Mouse (Mus musculus) neural tube, embryonic 12.5 days (tissue): ENCODE results near the gene Ssh1. TPM values are rescaled to one million over a fixed set of nuclear protein-coding genes. Genes with fewer than 3 reads are reported as not detected.
A peak's percentile ranks its signal among the peaks of the same experiment; 100 is the strongest.

Experiments
- ATAC-seq: fragments of 200-750 bp; cut with Nextera tagmentation; 2 replicates; pipeline ENCODE4 v1.8.0; 2017; ENCODE audit warnings: low read depth, mild to moderate bottlenecking, moderate TSS enrichment, moderate library complexity; ENCODE audit not compliant: low FRiP score
- H3K27ac ChIP-seq: fragments of 300-500 bp; sonication (generic); 2 replicates; pipeline ENCODE4 v1.5.1; 2016
- H3K27me3 ChIP-seq: fragments of 300-500 bp; sonication (generic); replicated peaks from 2 replicates; pipeline ENCODE4 v1.6.1; 2016; ENCODE audit warnings: mild to moderate bottlenecking
- H3K36me3 ChIP-seq: fragments of 300-500 bp; sonication (generic); 2 replicates; pipeline ENCODE4 v1.6.1; 2016; ENCODE audit warnings: mild to moderate bottlenecking
- H3K4me1 ChIP-seq: fragments of 300-500 bp; sonication (generic); 2 replicates; pipeline ENCODE4 v1.6.1; 2016
- H3K4me2 ChIP-seq: fragments of 300-500 bp; sonication (generic); replicated peaks from 2 replicates; pipeline ENCODE4 v1.6.1; 2016; ENCODE audit warnings: mild to moderate bottlenecking
- H3K4me3 ChIP-seq: fragments of 300-500 bp; sonication (generic); 2 replicates; pipeline ENCODE4 v1.5.1; 2016
- H3K9ac ChIP-seq: fragments of 300-500 bp; sonication (generic); 2 replicates; pipeline ENCODE4 v1.6.1; 2016; ENCODE audit warnings: mild to moderate bottlenecking
- H3K9me3 ChIP-seq: fragments of 300-500 bp; sonication (generic); 2 replicates; pipeline ENCODE4 v1.6.1; 2016; ENCODE audit warnings: mild to moderate bottlenecking
- WGBS: fragments of 180-500 bp; shearing (Covaris S2); methylation state at CpG from one replicate; pipeline ENCODE4 v1.1.7; 2016; 5-methylcytosine and 5-hydroxymethylcytosine counted together
- polyA plus RNA-seq: library from polyadenylated mRNA; unstranded; fragments of >200 nt; fragmentation: Nextera tagmentation; extraction: Ambion mirVana; gene quantifications from 2 replicates; pipeline ENCODE4 v1.2.1, GENCODE M21; 2016

Gene Ssh1
- polyA plus RNA-seq: 19.3 and 21.0 TPM in 2 replicates

- H3K4me1 ChIP-seq: peaks cover 32% of the 10 kb centered on the region
- peak; percentile 83 for ATAC-seq
- H3K27ac ChIP-seq: peak within 1 kb of the TSS; percentile 82
- peak within 1 kb of the TSS; percentile 78 for H3K9ac ChIP-seq
- H3K9me3 ChIP-seq: no peaks in the 10 kb centered on the region
- WGBS: 2% methylated on average over 72 of the region's 83 CpGs
- peak within 1 kb of the TSS; percentile 85 for H3K4me2 ChIP-seq
- peak within 1 kb of the TSS; percentile 74 for H3K4me3 ChIP-seq
- peaks cover 7% of the 10 kb centered on the region; the same call in 1 of the 2 replicates for H3K36me3 ChIP-seq
- no peaks in the 10 kb centered on the region for H3K27me3 ChIP-seq
Observed at GRCm38 (mm10) chr5:113993487-113994465, at the start of gene Ssh1. Gene Ssh1, minus strand, starts transcription at chr5:113993894.

GRCm38 (mm10) chr5:114041327-114041930 lies 47.7 kb upstream of the Ssh1 start:
- H3K27me3 ChIP-seq: no peaks in the 10 kb centered on the region
- ATAC-seq: no peak
- H3K9ac ChIP-seq: no peak overlapping the region
- H3K4me3 ChIP-seq: no peak overlapping the region
- H3K4me2 ChIP-seq: no peak overlapping the region
- H3K36me3 ChIP-seq: peaks cover 26% of the 10 kb centered on the region
- no peak overlapping the region for H3K27ac ChIP-seq
- H3K9me3 ChIP-seq: no peaks in the 10 kb centered on the region
- 18% methylated on average over 15 of the region's 15 CpGs for WGBS
- no peaks in the 10 kb centered on the region; the same call in 1 of the 2 replicates for H3K4me1 ChIP-seq

GRCm38 (mm10) chr5:114040911-114041310 lies 47.2 kb upstream of the Ssh1 start:
- Histone ChIP-seq H3K27me3 (no peaks in the 10 kb centered on the region), H3K27ac (no peak overlapping the region), H3K4me1 (no peaks in the 10 kb centered on the region; the same call in 1 of the 2 replicates), H3K36me3 (peaks cover 26% of the 10 kb centered on the region), H3K9ac (no peak overlapping the region), H3K4me2 (no peak overlapping the region), H3K4me3 (no peak overlapping the region), H3K9me3 (no peaks in the 10 kb centered on the region)
- 66% methylated on average over 1 of the region's 1 CpGs for WGBS
- no peak for ATAC-seq

DNA sequence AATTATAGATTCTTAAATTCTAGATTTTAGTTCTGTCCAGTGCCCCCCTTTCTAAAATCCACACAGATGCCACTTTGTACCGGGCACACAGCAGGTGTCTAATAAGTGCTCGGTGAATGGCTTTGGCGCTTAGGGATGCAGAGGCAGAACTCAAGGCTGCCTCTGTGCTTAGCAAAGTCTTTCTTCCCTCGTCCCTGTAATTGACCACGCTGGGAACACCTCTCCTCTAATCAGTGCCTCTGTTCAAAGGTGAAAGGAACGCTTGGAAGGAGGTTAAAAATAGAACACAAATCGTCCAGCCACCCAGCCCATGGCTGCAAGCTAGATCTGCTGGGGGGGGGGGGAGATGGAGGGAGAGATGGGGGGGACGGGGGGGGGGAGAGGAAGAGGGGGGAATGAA lies 46.8 kb upstream of the Ssh1 start:
- WGBS: 23% methylated on average over 7 of the region's 8 CpGs
- Histone ChIP-seq H3K4me2 (no peak overlapping the region), H3K27ac (no peak overlapping the region), H3K4me1 (no peaks in the 10 kb centered on the region; the same call in 1 of the 2 replicates), H3K27me3 (no peaks in the 10 kb centered on the region), H3K9me3 (no peaks in the 10 kb centered on the region), H3K9ac (no peak overlapping the region), H3K36me3 (peaks cover 26% of the 10 kb centered on the region), H3K4me3 (no peak overlapping the region)
- no peak for ATAC-seq

- WGBS: 51% methylated on average over 10 of the region's 10 CpGs
- Histone ChIP-seq H3K9ac (no peak overlapping the region), H3K9me3 (0 out of 2 replicates have a peak, but pooled peaks cover 3% of the 10 kb centered on the region), H3K4me1 (0 out of 2 replicates have a peak, but pooled peaks cover 1% of the 10 kb centered on the region), H3K4me2 (no peak overlapping the region), H3K4me3 (no peak overlapping the region), H3K27me3 (no peaks in the 10 kb centered on the region), H3K27ac (no peak overlapping the region), H3K36me3 (peaks cover 18% of the 10 kb centered on the region)
- ATAC-seq: no peak
Observed at GRCm38 (mm10) chr5:114035111-114035510, 41.4 kb upstream of the Ssh1 start.

GRCm38 (mm10) chr5:114034393-114034792 lies 40.7 kb upstream of the Ssh1 start:
- Histone ChIP-seq H3K4me3 (no peak overlapping the region), H3K9ac (no peak overlapping the region), H3K36me3 (peaks cover 18% of the 10 kb centered on the region), H3K9me3 (0 out of 2 replicates have a peak, but pooled peaks cover 3% of the 10 kb centered on the region), H3K4me2 (no peak overlapping the region), H3K4me1 (0 out of 2 replicates have a peak, but pooled peaks cover 3% of the 10 kb centered on the region), H3K27ac (no peak overlapping the region), H3K27me3 (no peaks in the 10 kb centered on the region)
- no peak for ATAC-seq
- WGBS: 83% methylated on average over 7 of the region's 7 CpGs

- Histone ChIP-seq H3K9ac (no peak overlapping the region), H3K36me3 (peaks cover 16% of the 10 kb centered on the region), H3K4me1 (0 out of 2 replicates have a peak, but pooled peaks cover 3% of the 10 kb centered on the region), H3K27ac (no peak overlapping the region), H3K4me2 (no peak overlapping the region), H3K4me3 (no peak overlapping the region), H3K27me3 (no peaks in the 10 kb centered on the region), H3K9me3 (0 out of 2 replicates have a peak, but pooled peaks cover 3% of the 10 kb centered on the region)
- no peak for ATAC-seq
- WGBS: 89% methylated on average over 3 of the region's 3 CpGs
Observed at GRCm38 (mm10) chr5:114032161-114032763, 38.6 kb upstream of the Ssh1 start.

GRCm38 (mm10) chr5:114030652-114031051 lies 37.0 kb upstream of the Ssh1 start:
- H3K4me3 ChIP-seq: no peak overlapping the region
- 96% methylated on average over 12 of the region's 12 CpGs for WGBS
- peaks cover 16% of the 10 kb centered on the region for H3K36me3 ChIP-seq
- H3K4me2 ChIP-seq: no peak overlapping the region
- H3K9me3 ChIP-seq: 0 out of 2 replicates have a peak, but pooled peaks cover 3% of the 10 kb centered on the region
- H3K4me1 ChIP-seq: 0 out of 2 replicates have a peak, but pooled peaks cover 3% of the 10 kb centered on the region
- no peak overlapping the region for H3K9ac ChIP-seq
- H3K27ac ChIP-seq: no peak overlapping the region
- ATAC-seq: no peak
- no peaks in the 10 kb centered on the region for H3K27me3 ChIP-seq

DNA sequence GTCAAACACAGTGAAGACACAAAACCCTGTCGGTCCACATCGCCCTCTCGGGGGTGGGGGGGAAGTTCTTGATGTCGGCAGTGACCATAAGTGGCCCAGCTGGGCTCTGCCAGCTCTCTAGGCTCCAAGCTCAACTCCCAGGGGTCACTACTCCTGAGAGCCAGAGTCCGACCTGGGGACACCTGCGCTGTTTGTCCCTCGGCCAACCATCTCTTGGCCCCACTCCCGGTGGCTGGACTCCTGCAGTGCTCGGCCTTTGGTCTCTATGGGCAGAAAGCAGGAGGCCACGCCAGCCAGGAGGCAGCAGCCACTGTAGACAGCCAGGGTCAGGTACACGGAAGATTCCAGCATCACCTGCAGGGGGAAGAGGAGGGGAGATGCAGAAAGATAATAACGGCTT lies 34.4 kb upstream of the Ssh1 start:
- peaks cover 8% of the 10 kb centered on the region; the same call in 1 of the 2 replicates for H3K36me3 ChIP-seq
- no peak overlapping the region for H3K4me3 ChIP-seq
- WGBS: 88% methylated on average over 12 of the region's 12 CpGs
- no peak for ATAC-seq
- H3K9me3 ChIP-seq: 0 out of 2 replicates have a peak, but pooled peaks cover 3% of the 10 kb centered on the region
- peaks cover 12% of the 10 kb centered on the region; the same call in 1 of the 2 replicates for H3K4me1 ChIP-seq
- H3K27ac ChIP-seq: no peak overlapping the region
- H3K27me3 ChIP-seq: no peaks in the 10 kb centered on the region
- H3K9ac ChIP-seq: no peak overlapping the region
- H3K4me2 ChIP-seq: no peak overlapping the region

- no peak overlapping the region for H3K27ac ChIP-seq
- H3K9me3 ChIP-seq: 0 out of 2 replicates have a peak, but pooled peaks cover 3% of the 10 kb centered on the region
- 89% methylated on average over 12 of the region's 12 CpGs for WGBS
- no peaks in the 10 kb centered on the region for H3K27me3 ChIP-seq
- ATAC-seq: no peak
- H3K4me1 ChIP-seq: peaks cover 12% of the 10 kb centered on the region; the same call in 1 of the 2 replicates
- H3K4me3 ChIP-seq: no peak overlapping the region
- no peak overlapping the region for H3K4me2 ChIP-seq
- H3K36me3 ChIP-seq: peaks cover 6% of the 10 kb centered on the region; the same call in 1 of the 2 replicates
- no peak overlapping the region for H3K9ac ChIP-seq
Observed at GRCm38 (mm10) chr5:114027217-114027944, 33.7 kb upstream of the Ssh1 start.

DNA sequence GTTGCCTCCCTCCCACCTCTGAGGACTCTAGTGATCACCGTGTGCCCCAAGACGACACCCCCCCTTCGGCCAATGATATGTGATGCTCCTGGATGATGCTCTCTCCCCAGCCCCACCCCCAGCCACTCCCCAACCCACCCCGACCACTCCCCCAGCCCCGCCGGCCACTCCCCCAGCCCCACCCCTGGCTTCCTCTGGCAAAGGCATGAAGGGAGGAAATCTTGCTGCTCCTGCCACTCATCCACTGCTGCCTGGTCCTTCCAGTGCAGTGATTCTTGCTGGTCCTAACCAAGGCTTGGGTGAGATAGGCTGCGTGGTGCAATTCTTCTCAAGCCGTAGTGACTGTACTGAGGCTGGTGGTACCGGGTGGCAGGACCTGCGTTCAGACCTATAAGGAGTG lies 31.2 kb upstream of the Ssh1 start:
- Histone ChIP-seq H3K27ac (no peak overlapping the region), H3K4me3 (no peak overlapping the region), H3K9me3 (no peaks in the 10 kb centered on the region), H3K27me3 (no peaks in the 10 kb centered on the region), H3K4me2 (peak overlapping the region; percentile 35), H3K9ac (no peak overlapping the region), H3K4me1 (peaks cover 8% of the 10 kb centered on the region; the same call in 1 of the 2 replicates), H3K36me3 (0 out of 2 replicates have a peak, but pooled peaks cover 3% of the 10 kb centered on the region)
- no peak for ATAC-seq
- WGBS: 12% methylated on average over 10 of the region's 10 CpGs
